Mouse (Mus musculus) heart, adult 9 months (tissue): ENCODE measurements around the gene Angptl6.

Source experiments
- DNase-seq, 2 experiments: peaks; one replicate each; pipeline ENCODE4 v3.0.0; 2022; ENCODE audit warnings: low spot score in 2 of 2

Angptl6 gene

GRCm38 (mm10) chr9:20879097-20879792 is at the start of gene Angptl6:
Angptl6 (minus strand) TSS chr9:20879727.
- DNase-seq = no peak

- no peak for DNase-seq
These were observed 43.7 kb upstream of the Angptl6 start for GRCm38 (mm10) chr9:20923258-20923657.

DNA sequence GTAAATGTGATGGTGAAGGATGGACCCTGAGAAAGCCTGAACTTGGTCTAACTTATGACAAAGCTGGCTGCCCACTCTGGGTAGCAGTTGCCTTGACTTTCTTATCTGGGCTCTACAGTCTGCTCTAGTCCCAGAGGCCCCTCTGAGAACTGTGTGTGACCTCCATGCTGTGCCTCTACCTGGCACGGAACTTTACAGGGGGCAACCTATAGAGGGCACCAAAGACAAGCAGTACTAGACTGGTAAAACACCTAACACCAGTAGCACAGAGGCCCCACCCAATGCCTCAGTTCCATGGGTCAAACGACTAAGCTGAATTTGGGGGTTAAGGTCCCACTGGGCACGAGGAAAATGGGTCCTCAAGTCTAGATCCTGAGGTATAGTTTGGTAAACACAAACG is 36.6 kb upstream of the Angptl6 start:
- DNase-seq = no peak

DNA sequence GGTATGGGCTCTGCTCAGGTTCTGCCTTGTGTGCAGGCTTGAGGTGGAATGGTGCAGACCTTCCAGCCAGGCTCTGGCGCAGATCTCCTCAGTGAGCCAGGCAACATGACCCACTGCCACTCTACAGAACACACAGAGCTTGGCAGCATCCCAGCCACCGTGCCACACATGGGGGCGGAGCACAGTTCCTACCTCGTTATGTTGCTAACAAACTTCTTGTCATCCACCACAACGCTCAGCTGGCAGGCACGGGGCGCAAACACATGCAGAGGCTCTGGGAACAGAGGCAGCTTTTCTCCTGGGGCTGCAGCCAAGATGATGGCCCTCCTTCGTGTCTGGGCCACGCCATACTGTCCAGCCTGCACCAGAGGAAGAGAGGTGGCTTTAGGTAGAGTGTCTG is 30.4 kb upstream of the Angptl6 start:
- peak in 1 of 2 experiments; percentile 45 for DNase-seq

- no peak for DNase-seq
These were observed 22.6 kb upstream of the Angptl6 start for GRCm38 (mm10) chr9:20902174-20902491.

DNA sequence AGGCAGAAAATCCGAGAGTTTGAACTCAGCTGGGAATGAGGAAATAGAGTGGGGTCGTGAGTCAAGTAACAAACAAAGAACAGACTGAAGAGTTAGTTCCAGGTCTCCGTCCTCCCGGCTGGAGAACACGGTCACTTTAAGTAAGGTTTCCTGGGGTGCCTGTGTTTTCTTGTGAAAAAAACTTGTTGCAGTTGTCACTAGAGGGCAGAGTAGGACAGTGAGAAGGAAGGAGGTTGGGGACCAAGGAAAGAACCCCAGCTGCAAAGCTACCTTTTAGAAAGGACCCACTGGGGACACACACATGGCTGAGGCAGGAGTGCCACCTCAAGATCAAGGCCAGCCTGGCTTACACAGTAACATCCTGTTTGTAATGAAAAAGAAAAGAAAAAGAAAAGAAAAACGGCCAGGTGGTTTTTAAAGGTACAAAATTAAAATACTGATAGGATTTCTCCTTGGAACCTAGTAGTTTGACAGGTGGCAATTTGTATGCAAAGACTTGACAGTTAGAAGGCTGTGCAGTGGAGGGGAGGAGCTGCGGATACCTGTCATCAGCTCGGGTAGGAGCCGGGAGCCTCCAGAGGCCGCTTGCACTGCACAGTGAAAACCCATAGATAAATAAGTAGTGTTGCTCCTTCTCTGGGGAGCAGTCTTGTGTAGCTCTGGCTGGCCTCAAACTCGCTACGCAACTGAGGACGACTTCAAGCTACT is 22.1 kb upstream of the Angptl6 start:
- DNase-seq = peak in 1 of 2 experiments; percentile 48

DNA sequence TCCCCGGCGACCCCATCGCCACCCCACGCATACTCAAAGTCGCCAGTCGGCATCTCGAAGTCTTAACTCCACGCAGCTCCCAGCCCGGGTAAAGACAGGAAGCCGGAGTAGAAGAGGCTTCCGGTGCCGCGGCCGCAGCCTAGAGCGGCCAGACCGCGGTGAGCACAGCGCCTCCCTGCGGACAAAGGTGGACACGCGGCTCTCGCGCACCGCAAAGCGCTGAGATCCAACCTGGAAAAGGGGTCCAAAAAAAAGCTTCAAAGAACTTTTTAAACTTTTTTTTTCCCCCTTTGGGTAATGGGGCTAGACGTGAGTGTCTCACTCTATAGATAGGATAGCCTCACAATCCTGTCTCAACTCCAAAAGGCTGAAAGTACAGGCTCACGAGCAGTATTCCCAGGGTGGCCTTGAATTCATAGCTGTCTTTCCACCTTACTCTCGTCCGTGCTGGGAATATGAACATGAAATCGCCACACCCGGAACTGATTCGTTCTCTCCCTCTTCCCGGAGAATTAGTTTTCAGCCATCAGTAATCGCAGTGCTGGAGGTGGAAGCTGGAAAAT is 19.1 kb upstream of the Angptl6 start, which contains the start of gene Eif3g:
Eif3g (minus strand) TSS at position 113 of the 563 bp plus-strand sequence.
- DNase-seq = peak; percentile 77 to 83

DNA sequence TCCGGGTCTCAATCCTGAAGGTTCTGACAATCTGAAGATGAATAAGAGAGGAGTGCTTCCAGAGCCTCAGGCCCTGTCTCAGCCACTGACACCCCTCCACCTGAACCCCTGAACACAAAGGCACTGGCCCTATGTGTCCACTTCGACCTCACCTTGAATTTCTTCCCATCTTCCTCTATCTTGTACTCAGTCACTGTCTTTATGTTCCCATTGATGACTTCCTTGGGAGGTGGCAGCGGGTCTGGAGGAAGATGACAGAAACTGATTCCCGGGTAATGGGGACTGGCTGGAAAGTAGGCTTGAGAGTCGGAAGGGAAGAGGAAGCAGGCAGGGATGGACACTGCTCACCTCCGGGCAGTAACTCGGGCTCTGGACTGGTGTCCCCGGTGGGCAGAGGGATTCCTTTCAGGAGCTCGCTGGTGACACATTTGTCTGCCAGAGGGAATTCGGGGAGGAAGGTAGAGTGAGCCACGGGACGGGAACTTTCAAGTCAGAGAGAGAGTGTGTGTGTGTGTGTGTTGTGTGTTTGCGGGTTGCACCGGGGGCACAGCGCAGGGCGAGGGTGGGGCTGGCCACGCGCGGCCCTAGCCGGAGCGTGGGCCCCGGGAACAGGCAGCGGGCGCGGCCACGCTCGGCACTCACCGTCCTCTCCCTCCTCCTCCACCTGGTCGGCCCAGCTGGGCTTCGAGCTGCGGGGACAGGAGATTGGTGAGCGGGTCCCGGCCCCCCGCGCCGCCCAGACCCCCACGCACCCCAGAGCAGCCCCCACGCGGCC is 18.4 kb upstream of the Angptl6 start:
- DNase-seq = no peak

DNA sequence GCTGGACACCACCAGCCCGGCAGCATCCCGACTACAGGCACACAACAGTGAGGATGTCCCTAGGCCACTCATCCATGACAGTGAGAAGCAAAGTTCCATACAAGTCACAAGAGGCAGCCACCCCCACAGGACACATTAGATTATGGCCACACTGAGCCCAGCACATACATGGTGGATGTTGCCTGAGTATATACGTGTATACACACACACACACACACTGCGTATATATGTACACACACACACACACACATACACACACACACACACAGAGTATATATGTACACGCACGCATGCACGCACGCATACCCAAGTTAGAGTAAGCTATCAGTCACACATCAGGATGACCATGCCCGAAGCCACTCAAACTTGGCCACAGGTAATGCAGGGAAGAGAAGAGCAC is 15.9 kb upstream of the Angptl6 start:
- no peak for DNase-seq

DNA sequence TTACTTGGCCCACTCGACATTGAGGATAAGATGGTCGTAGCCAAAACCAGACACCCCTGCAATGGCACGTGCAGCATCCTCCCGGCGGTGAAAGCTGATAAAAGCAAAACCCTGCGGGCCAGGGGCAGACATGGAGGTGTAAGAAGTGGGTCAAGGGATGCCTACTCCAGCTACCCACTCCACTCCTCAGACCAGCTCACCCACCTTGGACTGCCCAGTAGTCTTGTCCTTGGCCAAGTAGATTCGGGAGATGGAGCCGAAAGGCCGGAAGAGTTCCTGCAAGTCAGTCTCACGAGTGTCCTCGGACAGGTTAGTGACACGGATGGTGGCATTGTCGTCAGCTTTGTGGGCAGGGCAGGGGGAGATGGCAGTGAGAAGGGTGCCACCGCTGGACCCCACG is 15.1 kb upstream of the Angptl6 start:
- no peak for DNase-seq

- no peak for DNase-seq
These were observed 14.2 kb upstream of the Angptl6 start for GRCm38 (mm10) chr9:20893590-20894343.

GRCm38 (mm10) chr9:20893069-20893468 is 13.5 kb upstream of the Angptl6 start:
- DNase-seq = no peak

DNA sequence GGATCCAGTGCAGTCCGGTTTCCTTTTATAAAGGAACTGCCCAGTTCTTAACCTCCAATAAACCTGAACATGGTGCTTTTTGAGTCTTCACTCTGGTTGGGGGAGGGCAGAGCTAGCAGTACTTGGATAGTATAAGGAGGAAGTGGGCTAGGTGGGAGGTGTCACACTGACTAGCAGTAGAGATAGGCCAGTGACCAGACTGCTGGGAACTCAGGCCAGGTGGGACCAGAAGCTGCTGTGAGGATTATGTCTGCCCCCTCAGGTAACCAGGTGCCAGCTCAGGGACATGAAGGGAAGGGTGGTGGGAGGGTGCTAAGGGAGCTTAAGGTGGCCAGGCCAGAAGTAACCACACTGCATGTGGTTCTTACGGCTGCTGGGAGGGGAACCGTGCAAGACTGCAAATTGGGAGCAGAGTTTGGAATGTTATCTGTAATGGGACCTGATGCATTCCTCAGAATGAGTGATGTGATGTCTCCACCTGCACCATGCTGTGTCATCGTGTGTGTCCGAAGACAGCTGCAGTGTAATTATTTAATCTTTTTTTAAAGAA is 12.7 kb upstream of the Angptl6 start:
- DNase-seq = no peak

- DNase-seq = no peak
These were observed 12.0 kb upstream of the Angptl6 start for GRCm38 (mm10) chr9:20891339-20892103.

GRCm38 (mm10) chr9:20890411-20890810 is 10.9 kb upstream of the Angptl6 start:
- DNase-seq = no peak

DNA sequence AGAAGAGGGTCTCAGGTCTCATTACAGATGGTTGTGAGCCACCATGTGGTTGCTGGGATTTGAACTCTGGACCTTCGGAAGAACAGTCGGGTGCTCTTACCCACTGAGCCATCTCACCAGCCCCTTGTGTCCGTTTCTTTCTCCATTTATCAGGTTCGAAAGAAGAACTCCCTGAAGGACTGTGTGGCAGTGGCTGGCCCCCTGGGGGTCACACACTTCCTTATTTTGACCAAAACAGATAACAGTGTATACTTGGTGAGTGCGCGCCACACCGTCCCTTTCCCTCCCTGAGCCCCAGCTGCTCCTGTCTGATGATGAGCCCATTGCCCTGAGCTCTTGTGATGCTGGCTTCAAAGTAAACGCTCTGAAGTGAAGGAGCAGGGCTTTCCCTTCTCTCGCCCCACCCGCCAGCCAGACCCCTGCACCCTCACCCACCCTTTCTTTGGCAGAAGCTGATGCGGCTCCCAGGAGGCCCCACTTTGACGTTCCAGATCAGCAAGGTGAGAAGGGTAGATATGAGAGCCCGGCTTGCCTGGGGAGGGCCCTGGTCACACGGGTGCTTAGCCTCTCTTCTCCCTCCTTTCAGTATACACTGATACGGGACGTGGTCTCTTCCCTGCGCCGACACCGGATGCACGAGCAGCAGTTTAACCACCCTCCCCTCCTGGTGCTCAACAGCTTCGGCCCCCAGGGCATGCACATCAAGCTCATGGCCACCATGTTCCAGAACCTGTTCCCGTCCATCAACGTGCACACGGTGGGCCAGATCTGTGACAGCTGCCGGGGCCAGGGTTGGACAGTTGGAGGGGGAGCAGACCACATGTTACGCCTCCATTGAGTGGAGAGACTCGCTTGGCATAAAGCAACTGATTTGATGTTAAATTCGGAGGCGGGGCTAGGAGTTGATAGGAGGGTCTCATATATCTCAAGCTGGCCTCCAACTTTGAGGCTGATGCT is 9.9 kb upstream of the Angptl6 start:
- no peak for DNase-seq

DNA sequence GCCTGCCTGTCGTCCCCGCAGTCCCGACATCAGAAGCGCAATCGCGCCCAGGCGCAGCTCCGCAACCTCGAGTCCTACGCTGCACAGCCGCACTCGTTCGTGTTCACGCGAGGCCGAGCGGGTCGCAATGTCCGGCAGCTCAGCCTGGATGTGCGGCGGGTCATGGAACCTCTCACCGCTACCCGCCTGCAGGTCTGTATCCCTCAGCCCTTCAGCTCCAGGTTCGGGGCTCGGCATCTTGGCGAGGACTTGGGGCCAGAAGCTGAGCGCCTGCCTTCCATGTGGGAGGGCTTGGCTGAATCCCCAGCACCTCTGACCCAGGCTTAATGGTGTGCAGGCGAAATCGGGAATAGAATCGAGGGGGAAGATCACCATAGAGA is 8.8 kb upstream of the Angptl6 start:
- DNase-seq = no peak

DNA sequence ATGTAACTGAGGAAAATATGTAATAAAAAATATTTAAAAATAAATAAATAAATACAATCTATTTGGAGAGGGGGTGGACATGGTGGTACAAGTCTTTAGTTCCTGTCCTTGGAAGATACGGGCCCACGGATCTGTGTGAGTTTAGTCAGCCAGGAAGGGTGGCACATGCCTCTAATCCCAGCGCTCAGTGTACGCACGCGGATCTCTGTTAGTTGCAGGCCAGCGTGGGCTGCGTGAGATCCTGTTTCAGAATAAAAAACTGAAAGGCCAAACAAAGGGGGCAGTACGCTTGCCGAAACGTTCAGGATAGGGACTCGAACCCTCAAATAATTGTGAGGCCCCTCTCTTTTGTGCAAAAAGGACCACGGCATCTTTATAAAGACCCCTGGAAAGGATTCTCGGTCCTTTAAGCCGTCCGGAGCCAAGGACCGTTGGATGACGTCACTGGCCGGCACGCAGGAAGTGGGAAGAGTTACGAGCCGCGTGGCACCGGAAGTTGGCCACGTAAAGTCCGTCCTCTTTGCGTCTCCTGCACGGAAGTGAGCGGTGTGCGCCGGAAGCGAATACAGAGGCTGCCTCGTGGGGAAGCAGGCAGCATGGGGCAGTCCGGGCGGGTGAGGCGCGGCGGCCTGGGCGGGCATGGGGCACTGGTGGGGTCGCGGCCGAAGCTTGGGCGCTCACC is 8.3 kb upstream of the Angptl6 start, which contains the start of gene Ppan:
Ppan (plus strand) TSS at position 472 of the 682 bp plus-strand sequence.
- peak; percentile 94 to 96 for DNase-seq

DNA sequence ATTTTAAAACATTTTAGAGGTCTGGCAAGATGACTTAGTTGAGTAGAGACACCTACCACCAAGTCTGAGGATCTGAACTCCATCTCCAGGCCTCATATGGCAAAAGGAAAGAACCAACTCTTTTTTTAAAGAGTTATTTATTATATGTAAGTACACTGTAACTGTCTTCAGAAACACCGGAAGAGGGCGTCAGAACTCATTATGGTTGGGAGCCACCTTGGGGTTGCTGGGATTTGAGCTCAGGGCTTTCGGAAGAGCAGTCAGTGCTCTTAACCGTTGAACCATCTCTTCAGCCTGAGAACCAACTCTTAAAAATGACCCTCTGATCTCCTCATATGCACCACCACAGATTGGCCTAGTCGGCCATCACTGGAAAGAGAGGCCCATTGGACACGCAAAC is 7.7 kb upstream of the Angptl6 start:
- no peak for DNase-seq
